Mouse (Mus musculus): ENCODE measurements around the gene Etl4.

DNA sequence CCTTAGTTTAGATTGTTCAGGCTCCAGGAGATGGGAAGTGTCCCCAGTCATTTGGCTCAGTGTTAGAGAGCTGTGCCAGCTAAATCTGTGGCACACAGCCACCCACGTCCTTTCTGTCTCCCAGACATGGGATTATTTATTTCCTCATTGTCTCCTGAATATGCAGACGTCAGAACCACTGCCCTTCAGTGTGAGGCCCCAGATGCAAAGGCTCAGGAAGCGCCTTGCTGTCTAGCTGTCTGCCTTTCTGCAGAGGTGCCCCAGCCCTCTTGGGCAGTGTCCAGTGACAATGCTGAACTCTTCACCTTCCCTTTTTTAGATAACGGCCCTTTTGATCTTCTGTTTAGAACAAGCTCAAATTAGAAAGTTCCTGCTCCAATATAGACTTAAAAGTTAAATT lies 740.2 kb downstream of the Etl4 start:
- TF ChIP-seq POLR2A (IDR thresholded peaks at IDR 0.05; ENCODE audit: borderline replicate concordance, extremely low read depth, low read depth, low read length) (no peak), CTCF (IDR thresholded peaks at IDR 0.05; ENCODE audit: insufficient read depth, low read length) (no peak)

Data from lung, adult 2 months (tissue).